Mouse (Mus musculus) bone marrow, adult 2 months (tissue): ENCODE data around the gene Brd9.

Experiments
- CTCF ChIP-seq: fragments of 200-500 bp; IDR thresholded peaks from 2 replicates; pipeline ENCODE4 v1.5.1; 2011; ENCODE audit warnings: low read length, control low read depth; ENCODE audit not compliant: control insufficient read depth, insufficient read depth
- POLR2A ChIP-seq: fragments of 200-500 bp; IDR thresholded peaks from 2 replicates; pipeline ENCODE4 v1.6.1; 2011; ENCODE audit warnings: low read depth, mild to moderate bottlenecking, control low read depth, low read length, borderline replicate concordance; ENCODE audit not compliant: control insufficient read depth

DNA sequence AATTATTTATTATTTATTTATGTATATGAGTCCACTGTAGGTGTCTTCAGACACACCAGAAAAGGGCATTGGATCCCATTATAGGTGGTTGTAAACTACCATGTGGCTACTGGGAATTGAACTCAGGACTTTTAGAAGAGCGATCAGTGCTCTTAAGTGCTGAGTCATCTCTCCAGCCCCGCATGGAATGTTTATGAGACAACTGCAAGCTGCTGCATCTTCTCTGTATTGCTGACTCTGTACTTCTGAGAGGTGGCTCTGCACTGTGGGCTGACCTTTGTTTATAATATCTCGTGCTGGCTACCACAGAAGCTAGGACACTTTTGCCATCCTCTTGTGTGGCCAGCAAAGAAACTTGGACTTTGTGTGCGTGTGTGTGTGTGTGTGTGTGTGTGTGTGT, 63.9 kb downstream of the Brd9 start:
- no peak for TF ChIP-seq CTCF
- TF ChIP-seq POLR2A: no peak
